Mouse (Mus musculus): ENCODE measurements around the gene Ppp3ca.

The Ppp3ca gene

GRCm38 (mm10) chr3:136722493-136722892, 52.6 kb downstream of the Ppp3ca start:
- DNase-seq (ENCODE audit: low read depth, low spot score) = no peak

GRCm38 (mm10) chr3:136725311-136726156, 55.6 kb downstream of the Ppp3ca start:
- DNase-seq (ENCODE audit: low read depth, low spot score) = no peak

GRCm38 (mm10) chr3:136727877-136728276, 58.0 kb downstream of the Ppp3ca start:
- DNase-seq (ENCODE audit: low read depth, low spot score) = no peak

- no peak for DNase-seq (ENCODE audit: low read depth, low spot score)
Observed at GRCm38 (mm10) chr3:136729978-136730377, 60.1 kb downstream of the Ppp3ca start.

- no peak for DNase-seq (ENCODE audit: low read depth, low spot score)
Observed at GRCm38 (mm10) chr3:136731579-136731978, 61.7 kb downstream of the Ppp3ca start.

GRCm38 (mm10) chr3:136736021-136736420, 66.1 kb downstream of the Ppp3ca start:
- DNase-seq (ENCODE audit: low read depth, low spot score) = no peak

GRCm38 (mm10) chr3:136736773-136737298, 66.9 kb downstream of the Ppp3ca start:
- DNase-seq (ENCODE audit: low read depth, low spot score) = no peak

- no peak for DNase-seq (ENCODE audit: low read depth, low spot score)
Observed at GRCm38 (mm10) chr3:136738474-136738873, 68.5 kb downstream of the Ppp3ca start.

- DNase-seq (ENCODE audit: low read depth, low spot score) = no peak
Observed at GRCm38 (mm10) chr3:136738914-136739313, 69.0 kb downstream of the Ppp3ca start.

- no peak for DNase-seq (ENCODE audit: low read depth, low spot score)
Observed at GRCm38 (mm10) chr3:136741659-136742058, 71.7 kb downstream of the Ppp3ca start.

GRCm38 (mm10) chr3:136742258-136743057, 72.5 kb downstream of the Ppp3ca start:
- no peak for DNase-seq (ENCODE audit: low read depth, low spot score)

GRCm38 (mm10) chr3:136744295-136744897, 74.5 kb downstream of the Ppp3ca start:
- no peak for DNase-seq (ENCODE audit: low read depth, low spot score)

- no peak for DNase-seq (ENCODE audit: low read depth, low spot score)
Observed at GRCm38 (mm10) chr3:136745456-136745855, 75.5 kb downstream of the Ppp3ca start.

- DNase-seq (ENCODE audit: low read depth, low spot score) = no peak
Observed at GRCm38 (mm10) chr3:136748761-136749476, 79.0 kb downstream of the Ppp3ca start.

- no peak for DNase-seq (ENCODE audit: low read depth, low spot score)
Observed at GRCm38 (mm10) chr3:136749477-136749797, 79.5 kb downstream of the Ppp3ca start.

GRCm38 (mm10) chr3:136749951-136750350, 80.0 kb downstream of the Ppp3ca start:
- DNase-seq (ENCODE audit: low read depth, low spot score) = no peak

- DNase-seq (ENCODE audit: low read depth, low spot score) = no peak
Observed at GRCm38 (mm10) chr3:136752126-136752716, 82.3 kb downstream of the Ppp3ca start.

GRCm38 (mm10) chr3:136756137-136756536, 86.2 kb downstream of the Ppp3ca start:
- no peak for DNase-seq (ENCODE audit: low read depth, low spot score)

GRCm38 (mm10) chr3:136759446-136759845, 89.5 kb downstream of the Ppp3ca start:
- no peak for DNase-seq (ENCODE audit: low read depth, low spot score)

- no peak for DNase-seq (ENCODE audit: low read depth, low spot score)
Observed at GRCm38 (mm10) chr3:136761292-136761978, 91.5 kb downstream of the Ppp3ca start.

- no peak for DNase-seq (ENCODE audit: low read depth, low spot score)
Observed at GRCm38 (mm10) chr3:136761979-136762341, 92.0 kb downstream of the Ppp3ca start.

Measured in brain, embryonic 18.5 days (tissue).